Mouse (Mus musculus) lung, postnatal 0 days (tissue): ENCODE data around the gene Cib2.

Experiments
- CTCF ChIP-seq: IDR thresholded peaks from 2 replicates; pipeline ENCODE4 v1.5.1; 2016; ENCODE audit warnings: antibody characterized with exemption, mild to moderate bottlenecking
- EP300 ChIP-seq: IDR thresholded peaks from 2 replicates; pipeline ENCODE4 v1.6.1; 2016; ENCODE audit warnings: antibody characterized with exemption, mild to moderate bottlenecking, control low read depth

- TF ChIP-seq EP300 (no peak), CTCF (no peak)
These were observed 57.9 kb downstream of the Cib2 start for GRCm38 (mm10) chr9:54502111-54502495.
